Mouse (Mus musculus): ENCODE measurements around the gene Arfgap2.

GRCm38 (mm10) chr2:91259493-91259892, 5.3 kb upstream of the Arfgap2 start:
- no peak for TF ChIP-seq POLR2AphosphoS2 (IDR thresholded peaks at IDR 0.05; ENCODE audit: insufficient read length, low read depth)
- TF ChIP-seq MAX (IDR thresholded peaks at IDR 0.05; ENCODE audit: low read depth), result no peak
- no peak for TF ChIP-seq TCF12 (IDR thresholded peaks at IDR 0.05; ENCODE audit: insufficient read depth, poor library complexity, severe bottlenecking)
- no peak for TF ChIP-seq POLR2A (IDR thresholded peaks at IDR 0.05; ENCODE audit: insufficient read length, low read depth)
- peak in 1 of 3 experiments; percentile 35 for TF ChIP-seq MYOG (IDR thresholded peaks at IDR 0.05; ENCODE audit: control insufficient read depth in 1 of 3, insufficient read depth in 1 of 3, insufficient read length in 2 of 3, low read depth in 2 of 3)
- TF ChIP-seq REST (IDR thresholded peaks at IDR 0.05; ENCODE audit: insufficient read depth, insufficient read length), result no peak
- no peak for TF ChIP-seq SRF (IDR thresholded peaks at IDR 0.05; ENCODE audit: control insufficient read depth, insufficient read length, low read depth)
